In genomic region chr4:148601871-148602270, GRCm38 (mm10) we compare ENCODE assay signal across 30 mouse cellular contexts. TPM values are rescaled to one million over a fixed set of nuclear protein-coding genes. Genes with fewer than 3 reads are reported as not detected.
DNase-seq lines count a peak whose midpoint lies in the region; ATAC-seq and TF ChIP-seq lines count a peak whose summit lies in the region.
"Had no signal": no experiment of that assay in that cellular context is flagged by ENCODE, and none has a peak within 500 bp of the region (broad histone marks: within the 10 kb centered on the region; RNA-seq: fewer than 3 reads in every experiment).

No protein-coding gene starts in this region.

- H3K4me3 ChIP-seq in heart, embryonic 10.5 days, result no peak overlapping the region
- H3K4me3 ChIP-seq in liver, adult 2 months (ENCODE audit: insufficient read depth, low read depth, low read length), result no peak overlapping the region; the same call in 1 of the 2 replicates
- no peak overlapping the region for H3K4me3 ChIP-seq in liver, embryonic 11.5 days (ENCODE audit: low read depth, low read length)
- H3K4me3 ChIP-seq in CH12.LX (replicated peaks in 1 of 3; ENCODE audit: low read depth in 2 of 3, low read length in 2 of 3, poor library complexity in 1 of 3), result no peak overlapping the region
- H3K4me3 ChIP-seq: embryonic facial prominence, embryonic 13.5 days; forebrain, embryonic 12.5 days; forebrain, embryonic 15.5 days; heart, adult 2 months; hindbrain, embryonic 13.5 days had no signal

- ATAC-seq in liver, embryonic 11.5 days (replicated peaks; ENCODE audit: low FRiP score), result no peak
- ATAC-seq: activated CD4-positive, CD25-positive, alpha-beta regulatory T cell, adult 4 months; forebrain, embryonic 15.5 days; hindbrain, embryonic 16.5 days had no signal

- H3K4me1 ChIP-seq in heart, embryonic 10.5 days, result 0 out of 2 replicates have a peak, but pooled peaks cover 4% of the 10 kb centered on the region
- H3K4me1 ChIP-seq in liver, adult 2 months (ENCODE audit: control insufficient read depth, insufficient read depth, low read length), result peaks cover 20% of the 10 kb centered on the region
- H3K4me1 ChIP-seq in liver, embryonic 11.5 days (replicated peaks; ENCODE audit: control insufficient read depth, insufficient read depth, low read length), result no peaks in the 10 kb centered on the region; the same call in 1 of the 2 replicates
- H3K4me1 ChIP-seq in CH12.LX (ENCODE audit: control insufficient read depth in 1 of 2, insufficient read depth in 2 of 2), result peaks cover 4 to 27% of the 10 kb centered on the region in 2 experiments; a peak in 3 of 4 replicates
- H3K4me1 ChIP-seq: embryonic facial prominence, embryonic 13.5 days; forebrain, embryonic 12.5 days; forebrain, embryonic 15.5 days; hindbrain, embryonic 13.5 days had no signal

- H3K9me3 ChIP-seq in heart, embryonic 10.5 days, result 0 out of 2 replicates have a peak, but pooled peaks cover 2% of the 10 kb centered on the region
- H3K9me3 ChIP-seq in liver, embryonic 11.5 days (ENCODE audit: control insufficient read depth, low read length), result peaks cover 2% of the 10 kb centered on the region; the same call in 1 of the 2 replicates
- peaks cover 17% of the 10 kb centered on the region for H3K9me3 ChIP-seq in CH12.LX (replicated peaks; ENCODE audit: low read length)
- H3K9me3 ChIP-seq: embryonic facial prominence, embryonic 13.5 days; forebrain, embryonic 12.5 days; forebrain, embryonic 15.5 days; hindbrain, embryonic 13.5 days had no signal

- dilution Hi-C loops in CH12.LX (cut with MboI; ENCODE audit: extremely low pct_ligation_motif_present, extremely low pct_unique_long_range_greater_than_20kb, low sequenced_read_pairs), result no loop called here

- TF ChIP-seq POLR2A in liver, adult 2 months (IDR thresholded peaks at IDR 0.05; ENCODE audit: extremely low read depth, insufficient read depth, low read length), result peak; percentile 62; the same call in 1 of the 2 replicates
- TF ChIP-seq POLR2A in CH12.LX (IDR thresholded peaks at IDR 0.05; ENCODE audit: low read depth, low read length), result no peak

- in situ Hi-C loops in CH12.LX (cut with MboI; ENCODE audit: low pct_ligation_motif_present, low pct_unique_long_range_greater_than_20kb, low sequenced_read_pairs), result loop anchor here (25.0 kb wide), 1 partner anchor 440 kb away; the partner anchor contains the start of genes Fbxo2, Fbxo44 and Fbxo6

- 63% methylated on average over 4 of the region's 4 CpGs for WGBS in heart, embryonic 10.5 days
- 25% methylated on average over 4 of the region's 4 CpGs for WGBS in liver, adult 2 months
- WGBS in liver, embryonic 11.5 days, result 58% methylated on average over 4 of the region's 4 CpGs

- no peak for TF ChIP-seq CTCF in liver, adult 2 months (IDR thresholded peaks at IDR 0.05; ENCODE audit: low read depth, low read length)
- no peak for TF ChIP-seq CTCF in CH12.LX (conservative IDR thresholded peaks at IDR 0.05 in 1 of 2, IDR thresholded peaks at IDR 0.05 in 1 of 2; ENCODE audit: low read depth in 2 of 2, low read length in 2 of 2)

- H3K27ac ChIP-seq in heart, embryonic 10.5 days, result no peak overlapping the region
- peak overlapping the region; percentile 92 for H3K27ac ChIP-seq in liver, adult 2 months (replicated peaks; ENCODE audit: insufficient read depth, low read depth, low read length)
- H3K27ac ChIP-seq in liver, embryonic 11.5 days (ENCODE audit: low read depth, low read length), result no peak overlapping the region
- H3K27ac ChIP-seq in CH12.LX (ENCODE audit: insufficient read depth, low read depth), result no peak overlapping the region
- H3K27ac ChIP-seq: embryonic facial prominence, embryonic 13.5 days; forebrain, embryonic 12.5 days; forebrain, embryonic 15.5 days; heart, adult 2 months; hindbrain, embryonic 13.5 days had no signal

- no peak overlapping the region for H3K4me2 ChIP-seq in liver, embryonic 11.5 days
- no peak overlapping the region for H3K4me2 ChIP-seq in CH12.LX (ENCODE audit: insufficient read depth, low read depth, poor library complexity, severe bottlenecking)
- H3K4me2 ChIP-seq: embryonic facial prominence, embryonic 13.5 days; forebrain, embryonic 12.5 days; forebrain, embryonic 15.5 days; heart, embryonic 11.5 days; hindbrain, embryonic 13.5 days had no signal

- no peak for TF ChIP-seq RAD21 in CH12.LX (IDR thresholded peaks at IDR 0.05; ENCODE audit: low read depth, low read length)

- H3K36me3 ChIP-seq in heart, embryonic 10.5 days, result peaks cover 25% of the 10 kb centered on the region
- peaks cover 7% of the 10 kb centered on the region; the same call in 1 of the 2 replicates for H3K36me3 ChIP-seq in liver, adult 2 months (ENCODE audit: control insufficient read depth, insufficient read depth, low read length)
- peaks cover 15% of the 10 kb centered on the region for H3K36me3 ChIP-seq in liver, embryonic 11.5 days (ENCODE audit: control insufficient read depth, insufficient read depth, low read length)
- peaks cover 18 to 43% of the 10 kb centered on the region in 2 experiments for H3K36me3 ChIP-seq in CH12.LX (replicated peaks in 1 of 2; ENCODE audit: control insufficient read depth in 1 of 2, insufficient read depth in 1 of 2, low read length in 1 of 2)

- peak; percentile 44; the same call in 1 of the 2 replicates for TF ChIP-seq EP300 in CH12.LX (IDR thresholded peaks at IDR 0.05; ENCODE audit: low read length)

- no peaks in the 10 kb centered on the region for H3K27me3 ChIP-seq in heart, embryonic 10.5 days (ENCODE audit: insufficient read depth, poor library complexity, severe bottlenecking)
- no peaks in the 10 kb centered on the region for H3K27me3 ChIP-seq in liver, adult 2 months (ENCODE audit: control insufficient read depth, insufficient read depth, low read length)
- no peaks in the 10 kb centered on the region for H3K27me3 ChIP-seq in liver, embryonic 11.5 days (replicated peaks; ENCODE audit: control insufficient read depth, insufficient read depth, low read length)
- H3K27me3 ChIP-seq in CH12.LX (replicated peaks), result no peaks in the 10 kb centered on the region
- H3K27me3 ChIP-seq: embryonic facial prominence, embryonic 13.5 days; forebrain, embryonic 12.5 days; forebrain, embryonic 15.5 days; hindbrain, embryonic 13.5 days had no signal

- peak overlapping the region; percentile 75 for H3K9ac ChIP-seq in liver, adult 2 months (ENCODE audit: low read depth, low read length)
- H3K9ac ChIP-seq in liver, embryonic 11.5 days (ENCODE audit: low read depth, low read length), result no peak overlapping the region
- H3K9ac ChIP-seq in CH12.LX (ENCODE audit: insufficient read depth, low read depth), result no peak overlapping the region
- H3K9ac ChIP-seq: embryonic facial prominence, embryonic 13.5 days; forebrain, embryonic 12.5 days; forebrain, embryonic 15.5 days; hindbrain, embryonic 13.5 days had no signal

- H3K79me2 ChIP-seq in liver, adult 2 months (ENCODE audit: control insufficient read depth, insufficient read depth, low read length), result peaks cover 4% of the 10 kb centered on the region; the same call in 1 of the 2 replicates
- no peaks in the 10 kb centered on the region for H3K79me2 ChIP-seq in CH12.LX (replicated peaks; ENCODE audit: control insufficient read depth, extremely low read depth, insufficient read depth, poor library complexity, severe bottlenecking)

- peak; percentile 34 for DNase-seq in heart, adult 11 months
- no peak for DNase-seq in heart, embryonic 10.5 days (ENCODE audit: low spot score)
- DNase-seq in liver, adult 2 months (ENCODE audit: extremely low read depth, low read depth, low spot score), result peak; percentile 83
- no peak for DNase-seq in liver, embryonic 11.5 days (ENCODE audit: low spot score)
- peak; percentile 39 for DNase-seq in CH12.LX (ENCODE audit: extremely low read depth)
- DNase-seq in adipocyte (ENCODE audit: low spot score), result peak; percentile 28
- no peak for DNase-seq in kidney, adult 9 months
- DNase-seq in urinary bladder, adult 2 months (ENCODE audit: low spot score), result no peak
- DNase-seq: adrenal gland, postnatal 10 days; adrenal gland, postnatal 36 days; cerebellum, adult 11 months; cerebellum, adult 2 months; cerebellum, adult 9-11 months; cerebellum, postnatal 25 days; gastrocnemius, postnatal 25 days; heart, adult 2 months had no signal

RNA-seq across cellular contexts. Expression of gene Masp2, which starts 0.5 kb away (rescaled TPM):
- 0.27 and 0.82 TPM in 2 replicates for polyA plus RNA-seq in heart, embryonic 10.5 days (2016; fragmentation: Nextera tagmentation; extraction: Ambion mirVana)
- total RNA-seq in liver, adult 2 months (2014; rRNA removed), result 191 and 270 TPM in 2 replicates
- 712 and 829 TPM in 2 replicates for polyA plus RNA-seq in liver, adult 2 months (2012; rRNA removed)
- 5.0 and 6.8 TPM in 2 replicates for polyA plus RNA-seq in liver, embryonic 11.5 days (2014; fragmentation: Nextera tagmentation; extraction: Ambion mirVana)
- total RNA-seq in CH12.LX (2012; rRNA removed) (0.85 and 1.3 TPM in 2 replicates), CH12.LX (2014; rRNA removed) (0.11 TPM in 1 of 2 replicates, not detected in the other)
- polyA plus RNA-seq in CH12.LX (2012; ENCODE audit: insufficient read length, low read depth), result 0.21 TPM in 1 of 2 replicates, not detected in the other
- polyA plus RNA-seq in urinary bladder, adult 2 months (2012; rRNA removed), result 0.58 and 0.72 TPM in 2 replicates
- polyA plus RNA-seq: activated CD4-positive, CD25-positive, alpha-beta regulatory T cell, adult 4 months; heart, embryonic 14.5 days; heart, postnatal 0 days had no signal

RNA-seq across cellular contexts. Expression of gene Srm, which starts 10.6 kb away (rescaled TPM):
- polyA plus RNA-seq in heart, embryonic 10.5 days (2016; fragmentation: Nextera tagmentation; extraction: Ambion mirVana), result 197 and 306 TPM in 2 replicates
- total RNA-seq in liver, adult 2 months (2014; rRNA removed), result 11.1 and 14.7 TPM in 2 replicates
- polyA plus RNA-seq in liver, adult 2 months (2012; rRNA removed), result 33.1 and 39.5 TPM in 2 replicates
- polyA plus RNA-seq in liver, embryonic 11.5 days (2014; fragmentation: Nextera tagmentation; extraction: Ambion mirVana), result 510 and 529 TPM in 2 replicates
- total RNA-seq in CH12.LX (2012; rRNA removed) (151 and 213 TPM in 2 replicates), CH12.LX (2014; rRNA removed) (127 and 136 TPM in 2 replicates)
- 521 and 640 TPM in 2 replicates for polyA plus RNA-seq in CH12.LX (2012; ENCODE audit: insufficient read length, low read depth)
- 48.4 and 51.9 TPM in 2 replicates for polyA plus RNA-seq in urinary bladder, adult 2 months (2012; rRNA removed)

RNA-seq across cellular contexts. Expression of gene Tardbp, which starts 24.9 kb away (rescaled TPM):
- 238 and 301 TPM in 2 replicates for polyA plus RNA-seq in heart, embryonic 10.5 days (2016; fragmentation: Nextera tagmentation; extraction: Ambion mirVana)
- 87.2 and 111 TPM in 2 replicates for total RNA-seq in liver, adult 2 months (2014; rRNA removed)
- polyA plus RNA-seq in liver, adult 2 months (2012; rRNA removed), result 33.2 and 33.4 TPM in 2 replicates
- 226 and 230 TPM in 2 replicates for polyA plus RNA-seq in liver, embryonic 11.5 days (2014; fragmentation: Nextera tagmentation; extraction: Ambion mirVana)
- total RNA-seq in CH12.LX (2012; rRNA removed) (176 and 238 TPM in 2 replicates), CH12.LX (2014; rRNA removed) (341 and 403 TPM in 2 replicates)
- polyA plus RNA-seq in CH12.LX (2012; ENCODE audit: insufficient read length, low read depth), result 617 and 618 TPM in 2 replicates
- polyA plus RNA-seq in urinary bladder, adult 2 months (2012; rRNA removed), result 252 and 403 TPM in 2 replicates

RNA-seq across cellular contexts. Expression of gene Gm572, which starts 41.2 kb away (rescaled TPM):
- not detected in 2 replicates for polyA plus RNA-seq in heart, embryonic 10.5 days (2016; fragmentation: Nextera tagmentation; extraction: Ambion mirVana)
- total RNA-seq in liver, adult 2 months (2014; rRNA removed), result not detected in 2 replicates
- polyA plus RNA-seq in liver, adult 2 months (2012; rRNA removed), result not detected in 2 replicates
- polyA plus RNA-seq in liver, embryonic 11.5 days (2014; fragmentation: Nextera tagmentation; extraction: Ambion mirVana), result not detected in 2 replicates
- total RNA-seq in CH12.LX (2012; rRNA removed), result not detected in 2 replicates
- total RNA-seq in CH12.LX (2014; rRNA removed), result not detected in 2 replicates
- not detected in 2 replicates for polyA plus RNA-seq in CH12.LX (2012; ENCODE audit: insufficient read length, low read depth)
- polyA plus RNA-seq in urinary bladder, adult 2 months (2012; rRNA removed), result 0.04 TPM in 1 of 2 replicates, not detected in the other
- total RNA-seq: adrenal gland, adult 18-20 months; adrenal gland, postnatal 36 days; common myeloid progenitor, adult 5-6 weeks; hematopoietic stem cell, adult 5-6 weeks had no signal
- polyA plus RNA-seq: activated CD4-positive, CD25-positive, alpha-beta regulatory T cell, adult 4 months; embryonic facial prominence, embryonic 13.5 days; erythroblast, embryonic 14.5 days; forebrain, embryonic 12.5 days; forebrain, embryonic 15.5 days; gonadal fat pad, adult 2 months; hindbrain, embryonic 13.5 days; hindbrain, embryonic 16.5 days had no signal

RNA-seq across cellular contexts. Expression of gene Exosc10, which starts 43.6 kb away (rescaled TPM):
- polyA plus RNA-seq in heart, embryonic 10.5 days (2016; fragmentation: Nextera tagmentation; extraction: Ambion mirVana), result 82.7 and 90.1 TPM in 2 replicates
- 12.7 and 16.0 TPM in 2 replicates for total RNA-seq in liver, adult 2 months (2014; rRNA removed)
- 9.1 and 9.8 TPM in 2 replicates for polyA plus RNA-seq in liver, adult 2 months (2012; rRNA removed)
- polyA plus RNA-seq in liver, embryonic 11.5 days (2014; fragmentation: Nextera tagmentation; extraction: Ambion mirVana), result 92.4 and 98.2 TPM in 2 replicates
- total RNA-seq in CH12.LX (2012; rRNA removed), result 61.8 and 75.4 TPM in 2 replicates
- total RNA-seq in CH12.LX (2014; rRNA removed), result 36.7 and 40.1 TPM in 2 replicates
- 90.7 and 108 TPM in 2 replicates for polyA plus RNA-seq in CH12.LX (2012; ENCODE audit: insufficient read length, low read depth)
- 31.4 and 40.2 TPM in 2 replicates for polyA plus RNA-seq in urinary bladder, adult 2 months (2012; rRNA removed)

Comparison
In these comparisons a context has a peak if more than half of its experiments do, and no peak if none do; other contexts are left out.
1. DNase-seq: peak in heart, adult 11 months (single experiment), liver, adult 2 months (single experiment), CH12.LX (single experiment) and adipocyte (single experiment); none in heart, embryonic 10.5 days (single experiment), liver, embryonic 11.5 days (single experiment), kidney, adult 9 months (single experiment) and urinary bladder, adult 2 months (single experiment).
2. RNA of gene Masp2, which starts 0.5 kb away (polyA plus RNA-seq): 712 to 829 TPM in liver, adult 2 months; 5.0 to 6.8 TPM in liver, embryonic 11.5 days, 0.27 to 0.82 TPM in heart, embryonic 10.5 days, 0.58 to 0.72 TPM in urinary bladder, adult 2 months and 0.21 TPM in CH12.LX; every median in the first group is over 10 times any median in the second.